Mouse (Mus musculus) thymus, postnatal 25 days (tissue): ENCODE measurements around the gene Mtrr.

Experiments used
- DNase-seq: peaks from one replicate; pipeline ENCODE4 v3.0.0; 2022

The Mtrr gene

DNA sequence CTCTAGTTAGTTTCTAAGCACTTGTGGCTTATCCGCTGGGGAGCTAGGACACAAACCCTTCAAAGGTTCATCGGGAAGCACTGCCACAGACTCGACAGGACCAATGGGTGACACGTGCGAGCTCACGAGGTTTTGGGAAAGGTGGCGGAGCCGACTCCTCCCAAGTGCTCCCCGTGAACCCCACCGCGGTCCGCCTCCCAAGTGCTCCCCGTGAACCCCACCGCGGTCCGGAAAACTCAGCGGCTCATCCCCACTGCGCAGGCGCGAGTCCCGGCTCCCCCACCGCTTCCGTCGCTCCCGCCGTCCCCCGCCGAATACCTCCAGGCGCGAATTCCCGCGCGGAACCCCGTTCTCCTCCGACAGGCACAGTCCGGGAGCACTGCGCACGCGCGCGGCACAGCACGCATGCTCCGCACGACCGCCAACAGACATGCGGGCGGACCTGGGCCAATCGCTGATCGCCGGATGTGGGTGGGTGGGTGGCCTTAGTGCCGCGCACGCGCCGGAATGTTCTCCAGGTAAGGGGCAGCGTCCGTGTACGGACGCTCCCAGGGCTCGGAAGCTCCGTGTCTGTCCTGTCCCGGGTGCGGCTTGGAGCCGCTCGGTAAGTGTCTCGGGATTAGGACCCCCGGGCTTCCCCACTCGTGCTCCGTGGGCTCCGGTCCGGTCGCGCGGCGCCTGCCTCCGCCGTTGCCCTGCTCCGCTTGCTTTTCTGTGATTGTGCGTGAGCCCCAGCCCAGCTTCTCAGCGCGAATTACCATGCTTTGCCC lies at the start of gene Mtrr, which contains the start of gene Fastkd3:
Gene Mtrr, minus strand, starts transcription at position 403 of the 770 bp plus-strand sequence.
Gene Fastkd3, plus strand, starts transcription at position 488 of the 770 bp plus-strand sequence.
- DNase-seq = peak; percentile 95

DNA sequence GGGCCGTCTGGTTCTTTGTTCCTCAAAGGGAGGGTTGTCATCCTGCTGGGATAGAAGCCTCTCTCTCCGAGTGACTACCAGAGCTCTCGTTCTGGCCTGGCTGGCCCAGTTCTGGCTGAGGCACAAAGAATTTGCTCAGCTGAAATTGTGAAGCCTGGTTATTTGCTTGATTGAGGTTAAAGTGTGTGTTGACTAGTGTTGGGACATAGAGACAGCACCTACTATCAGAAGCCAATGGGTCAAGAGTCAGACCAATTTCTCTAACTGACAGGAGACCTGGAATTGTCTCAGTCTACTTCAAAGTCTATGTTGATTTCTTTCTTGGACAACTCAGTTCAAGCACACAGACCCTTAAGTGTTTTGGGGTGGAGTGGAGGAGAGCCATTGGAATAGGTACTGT lies 45.1 kb upstream of the Mtrr start:
- no peak for DNase-seq

DNA sequence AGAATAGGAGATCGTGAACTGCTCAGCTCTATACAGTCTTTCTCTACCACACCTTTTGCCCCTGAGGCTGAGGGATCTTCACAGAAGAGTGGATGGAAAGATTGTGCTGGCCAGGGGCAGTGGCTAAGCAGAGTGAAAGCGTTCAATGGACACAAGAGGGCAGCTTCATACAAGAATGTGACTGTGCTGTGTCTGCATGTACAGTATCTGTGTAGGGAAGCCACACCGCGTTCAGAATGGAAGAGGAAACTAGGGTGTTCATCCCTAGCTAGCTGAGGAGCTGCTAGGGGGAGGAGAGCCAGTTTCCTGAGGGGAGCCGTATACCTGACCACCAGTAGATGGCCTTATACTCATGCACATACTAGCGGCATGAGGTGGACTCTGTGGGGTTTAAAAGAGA lies 40.8 kb upstream of the Mtrr start:
- no peak for DNase-seq

DNA sequence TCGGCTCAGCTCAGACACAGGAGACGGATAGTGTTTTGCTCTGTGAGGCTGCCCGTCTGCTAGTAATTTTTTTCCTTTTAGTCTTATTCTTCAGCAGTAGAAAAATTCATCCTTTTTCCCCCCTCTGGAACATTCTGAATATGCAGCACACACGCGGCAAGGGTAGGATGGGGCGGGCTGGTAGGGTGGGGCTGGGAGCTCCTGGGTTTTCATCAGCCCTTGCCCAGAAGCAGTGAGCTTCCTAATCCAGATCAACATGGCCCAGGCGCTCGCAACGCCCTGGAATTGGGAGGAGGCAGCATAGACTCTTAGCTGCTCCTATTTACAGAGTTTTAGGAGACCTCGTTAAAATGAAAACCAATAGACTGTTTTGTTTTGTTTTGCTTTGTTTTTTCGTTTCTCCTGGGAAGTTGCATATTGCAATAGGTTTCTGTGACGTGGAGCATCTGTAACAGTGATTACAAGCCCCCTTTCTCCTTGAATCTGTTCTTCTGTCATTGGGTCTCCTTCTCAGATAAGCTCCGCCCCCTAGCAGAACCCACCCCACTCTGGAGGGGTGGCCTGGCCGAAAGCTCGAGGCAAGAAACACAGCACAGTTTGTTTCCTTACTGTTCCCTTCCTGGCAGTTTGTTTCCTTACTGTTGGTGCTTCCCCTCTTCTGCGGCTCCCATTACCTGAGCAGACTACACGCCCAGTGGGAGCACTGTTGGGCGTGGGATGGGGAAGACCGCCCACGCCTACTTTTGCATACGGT lies 25.9 kb upstream of the Mtrr start:
- no peak for DNase-seq

DNA sequence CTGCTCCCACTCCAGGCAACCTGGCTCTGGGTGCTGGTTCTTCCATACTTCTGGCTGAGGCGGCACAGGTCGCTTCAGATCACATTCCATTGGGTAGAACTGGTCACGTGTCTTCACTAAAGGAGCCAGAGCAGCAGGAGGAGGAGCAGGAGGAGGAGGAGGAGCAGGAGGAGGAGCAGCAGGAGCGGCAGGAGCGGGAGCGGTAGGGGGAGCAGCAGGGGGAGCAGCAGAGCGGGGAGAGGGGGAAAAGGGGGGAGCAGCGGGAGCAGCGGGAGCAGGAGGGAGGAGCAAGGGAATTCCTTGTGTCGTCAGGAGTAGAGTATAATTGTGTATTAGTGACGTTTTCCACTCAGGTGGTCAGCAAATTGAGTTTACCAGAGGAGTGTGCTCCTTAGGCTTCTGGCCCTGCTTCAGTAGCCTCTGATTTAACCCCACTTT lies 23.8 kb upstream of the Mtrr start:
- no peak for DNase-seq

DNA sequence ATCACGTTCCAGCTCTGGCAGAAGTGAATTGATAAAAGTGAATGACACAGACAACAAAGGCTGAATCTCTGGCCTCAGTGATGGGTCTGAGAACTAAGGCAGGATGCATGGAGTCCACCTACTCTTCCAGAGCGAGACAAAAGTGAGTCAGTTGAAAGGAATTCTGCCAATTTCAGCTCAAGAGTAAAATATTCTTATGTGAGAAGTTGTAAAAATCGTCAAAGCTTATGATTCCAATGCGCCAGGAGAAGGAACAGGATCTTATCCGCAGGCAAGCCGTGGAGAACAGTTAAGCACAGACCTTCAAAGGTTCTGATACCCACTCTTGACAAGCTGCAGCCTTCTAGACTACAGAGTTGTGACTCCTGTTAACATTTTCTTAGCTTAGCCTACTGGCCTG lies 21.1 kb upstream of the Mtrr start:
- DNase-seq = no peak

DNA sequence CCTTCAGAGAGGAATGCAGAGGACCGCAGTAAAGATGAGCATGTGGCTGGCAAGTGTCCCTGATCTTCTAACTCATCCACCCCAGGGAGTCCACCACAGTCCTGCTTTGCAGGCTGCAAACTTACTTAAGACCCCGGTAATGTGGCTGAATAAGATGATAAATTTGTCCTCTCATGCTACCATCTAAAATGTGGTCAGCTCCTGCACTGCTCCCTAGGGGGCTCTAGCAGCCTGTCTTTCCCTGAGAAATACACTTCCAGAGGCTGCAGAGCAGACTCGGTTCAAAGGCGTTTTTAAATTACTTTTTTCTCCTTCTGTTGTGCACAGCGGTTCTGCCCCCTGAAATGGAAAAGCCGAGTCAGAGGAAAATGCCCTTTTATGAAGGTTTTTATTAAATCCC lies 19.2 kb upstream of the Mtrr start:
- DNase-seq = no peak

DNA sequence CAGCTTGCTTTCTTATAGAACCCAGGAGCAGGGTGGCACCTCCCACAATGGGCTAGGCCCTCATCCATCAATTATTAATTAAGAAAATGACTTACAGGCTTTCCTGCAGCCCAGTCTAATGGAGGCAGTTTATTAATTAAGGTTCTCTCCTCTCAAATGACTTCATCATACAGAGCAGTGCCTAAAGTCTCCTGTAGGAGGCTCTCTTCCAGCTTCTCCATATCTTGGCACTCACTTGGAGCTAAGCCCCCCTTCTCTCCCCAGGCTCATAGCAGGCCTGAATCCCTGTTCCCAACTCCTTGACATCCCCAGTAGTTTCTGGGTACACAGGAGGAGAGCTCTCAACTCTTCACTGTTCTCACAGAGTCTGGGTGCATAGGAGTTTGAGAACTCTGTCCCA lies 17.0 kb upstream of the Mtrr start:
- no peak for DNase-seq

DNA sequence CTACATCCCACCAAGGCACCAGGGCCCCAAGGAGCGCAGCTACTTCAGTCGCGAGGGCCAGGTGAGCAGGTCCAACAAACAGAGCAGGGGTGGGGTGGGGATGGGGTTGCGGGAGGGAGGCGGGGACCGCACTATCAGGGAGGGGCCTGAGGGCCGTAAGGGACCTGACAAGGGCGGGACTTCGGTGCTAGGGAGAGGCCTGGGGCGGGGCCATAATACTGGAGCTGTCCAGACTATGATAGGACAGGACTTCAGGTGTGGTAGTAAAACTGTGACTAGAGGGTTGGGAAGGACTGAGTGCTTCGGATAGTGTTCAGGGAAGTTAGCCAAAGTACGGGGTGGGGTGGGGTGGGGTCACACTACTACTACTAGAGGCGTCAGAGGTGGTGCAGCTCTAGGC lies 15.7 kb upstream of the Mtrr start:
- no peak for DNase-seq

DNA sequence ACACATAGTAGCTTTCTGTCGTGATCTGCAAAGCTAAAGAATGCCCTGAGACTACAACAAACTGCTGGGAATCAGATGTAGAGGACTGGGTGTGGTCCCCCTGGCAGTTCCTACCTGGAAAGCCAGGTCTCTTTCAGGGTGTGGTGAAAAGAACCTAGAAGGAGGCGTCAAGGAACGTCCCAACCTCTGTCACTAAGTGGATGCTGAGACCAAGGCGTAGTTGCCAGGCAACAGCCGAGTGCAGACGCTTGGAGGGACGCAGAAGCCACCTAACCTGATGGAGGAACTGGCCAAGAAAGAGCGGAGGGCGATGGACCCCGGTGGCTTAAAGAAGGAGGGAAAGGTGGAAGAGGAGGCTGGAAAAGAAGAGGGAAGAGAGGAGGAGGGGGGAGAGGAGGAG lies 15.2 kb upstream of the Mtrr start, which contains the start of gene 1700001L19Rik:
Gene 1700001L19Rik, plus strand, starts transcription at position 223 of the 400 bp plus-strand sequence.
- DNase-seq = no peak

DNA sequence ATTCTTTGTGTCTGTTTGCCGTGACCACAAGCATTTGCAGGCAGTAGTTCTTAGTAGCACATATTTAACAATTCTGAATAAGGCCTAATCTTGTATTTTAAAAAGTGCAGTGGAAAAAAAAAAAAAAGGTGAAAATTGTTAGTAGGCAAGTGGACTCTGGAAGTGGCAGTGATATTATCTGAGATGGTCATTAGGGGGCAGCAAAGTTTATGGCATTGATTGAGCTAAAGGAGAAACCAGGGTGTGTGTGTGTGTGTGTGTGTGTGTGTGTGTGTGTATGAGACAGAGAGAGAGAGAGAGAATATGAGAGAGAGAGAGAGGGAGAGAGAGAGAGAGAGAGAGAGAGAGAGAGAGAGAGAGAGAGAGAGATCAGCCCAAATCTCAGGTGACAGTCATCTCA lies 11.8 kb upstream of the Mtrr start:
- no peak for DNase-seq

DNA sequence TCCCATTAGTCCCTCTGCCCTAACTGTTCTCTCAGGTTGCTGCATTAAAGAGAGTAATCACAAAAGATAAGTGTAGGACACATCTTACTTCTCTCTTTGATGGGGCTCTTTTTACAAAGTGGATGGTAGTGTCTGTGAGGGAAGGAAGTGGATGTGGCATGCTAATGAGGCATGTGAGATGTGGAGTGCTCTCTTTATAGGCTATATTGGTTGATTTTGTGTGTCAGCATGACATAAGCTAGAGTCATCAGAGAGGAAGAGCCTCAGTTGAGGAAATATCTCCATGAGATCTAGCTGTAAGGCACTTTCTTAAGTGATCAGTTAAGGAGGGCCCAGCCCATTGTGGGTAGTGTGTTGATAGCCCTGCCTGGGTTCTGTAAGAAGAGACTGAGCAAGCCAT lies 6.4 kb upstream of the Mtrr start:
- no peak for DNase-seq

DNA sequence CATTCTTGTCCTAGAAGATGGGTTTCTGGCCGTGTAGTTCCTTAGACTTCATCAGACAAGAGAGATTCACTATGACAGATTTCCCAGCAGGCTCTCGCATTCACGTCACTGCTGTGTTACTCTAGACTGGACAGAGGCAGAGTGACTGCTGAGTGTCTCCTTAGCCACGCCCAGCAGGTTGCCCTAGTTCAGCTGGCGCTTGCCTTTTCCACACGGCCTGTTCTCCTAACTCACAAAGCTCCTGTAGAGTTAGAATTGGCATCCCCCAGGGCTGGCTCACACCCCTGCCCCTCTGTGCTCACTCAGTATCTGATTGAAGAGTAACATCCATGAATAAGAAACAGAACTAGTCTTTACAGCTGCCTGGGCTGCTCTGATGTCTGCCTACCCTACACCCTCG lies 3.5 kb upstream of the Mtrr start:
- DNase-seq = no peak

DNA sequence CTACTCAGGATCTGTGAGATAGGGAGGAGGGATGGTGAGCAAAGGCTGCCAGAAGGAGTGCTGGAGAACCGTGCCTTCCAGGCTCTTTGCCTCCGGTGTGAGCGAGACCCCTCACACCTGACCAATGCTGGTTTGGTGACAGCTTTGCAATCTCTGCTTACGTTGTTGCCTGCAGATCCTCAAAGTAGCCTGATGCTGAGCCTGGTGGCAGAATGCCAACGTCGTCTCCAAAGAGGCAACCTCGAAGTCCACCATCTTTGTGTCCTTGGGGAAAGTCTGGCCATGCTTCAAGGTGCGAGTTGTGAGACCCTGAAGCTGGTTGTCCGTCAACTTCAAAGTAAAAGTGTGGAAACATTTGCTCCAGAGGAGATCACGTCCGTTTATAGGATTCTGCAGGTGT lies 2.0 kb upstream of the Mtrr start:
- DNase-seq = no peak

DNA sequence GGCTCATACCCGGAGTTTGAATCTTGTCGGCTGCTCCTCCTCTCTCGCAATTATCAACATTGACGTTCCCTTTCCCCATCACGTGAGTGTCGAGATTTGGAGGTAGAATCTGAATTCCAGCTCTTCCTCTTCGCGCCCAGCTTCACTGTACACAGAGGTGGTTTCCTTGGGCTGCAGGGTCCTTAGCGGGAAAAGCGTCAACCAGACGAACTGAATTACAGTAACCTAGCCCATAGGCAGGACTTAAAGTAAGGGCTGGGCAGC lies 500 bp upstream of the Mtrr start:
- DNase-seq = no peak

DNA sequence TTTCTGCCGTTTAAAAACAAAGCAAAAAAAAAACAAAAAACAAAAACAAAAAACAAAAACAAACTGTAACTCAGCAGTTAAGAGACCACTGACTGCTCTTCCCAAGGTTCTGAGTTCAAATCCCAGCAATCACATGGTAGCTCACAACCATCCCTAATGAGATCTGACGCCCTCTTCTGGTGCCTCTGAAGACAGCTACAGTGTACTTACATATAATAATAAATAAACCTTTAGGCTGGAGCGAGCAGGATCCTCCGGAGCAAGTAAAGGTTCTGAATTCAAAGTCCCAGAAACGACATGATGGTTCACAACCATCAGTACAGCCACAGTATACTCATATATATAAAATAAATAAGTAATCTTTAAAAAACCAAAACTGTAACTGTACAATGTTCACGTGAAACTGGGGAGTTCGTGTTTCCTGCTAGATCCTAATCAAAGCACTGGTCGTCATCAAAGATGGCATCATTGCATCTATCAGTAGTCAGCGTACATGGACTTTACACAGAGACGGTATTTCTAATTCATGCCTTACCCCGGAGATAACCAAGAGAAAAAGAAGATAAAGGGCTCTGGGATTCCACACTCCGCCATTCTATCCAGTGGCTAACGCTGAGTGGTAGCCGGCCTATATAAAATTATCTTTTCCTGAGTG lies 736 bp downstream of the Mtrr start:
- DNase-seq = no peak

DNA sequence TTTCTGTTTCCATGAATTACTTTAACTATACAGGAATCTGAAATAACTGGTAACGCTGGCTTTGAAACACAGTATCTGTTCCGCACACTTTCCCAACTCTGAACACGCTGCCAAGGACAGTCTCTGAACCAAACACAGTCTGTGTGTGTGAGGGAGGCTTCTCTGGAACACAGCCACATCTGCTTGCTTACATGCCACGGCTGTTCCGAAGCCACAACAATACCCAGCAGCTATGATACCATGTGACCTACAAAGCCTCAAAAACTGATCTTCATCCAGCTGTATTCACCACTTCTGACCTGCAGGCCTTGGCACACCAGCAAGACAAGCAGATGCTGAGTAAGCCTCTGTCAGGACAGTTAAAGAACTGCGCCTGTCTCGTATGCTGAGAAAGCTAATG lies 4.0 kb downstream of the Mtrr start:
- DNase-seq = no peak

DNA sequence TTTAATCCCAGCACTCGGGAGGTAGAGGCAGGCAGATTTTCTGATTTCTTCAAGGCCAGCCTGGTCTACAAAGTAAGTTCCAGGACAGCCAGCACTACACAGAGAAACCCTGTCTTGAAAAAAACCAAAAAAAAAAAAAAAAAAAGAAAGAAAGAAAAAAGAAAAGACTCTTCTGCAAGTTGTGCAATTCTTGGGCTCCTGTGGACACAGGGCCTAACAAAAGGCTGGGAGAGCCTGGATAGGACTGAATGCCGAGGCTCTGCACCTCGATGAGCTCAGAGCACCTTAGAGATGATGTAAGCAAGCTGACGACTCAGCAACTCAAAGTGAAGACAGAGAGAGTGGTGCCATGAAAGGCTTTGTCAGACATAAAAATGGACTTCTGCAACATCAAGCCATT lies 7.6 kb downstream of the Mtrr start:
- DNase-seq = no peak

DNA sequence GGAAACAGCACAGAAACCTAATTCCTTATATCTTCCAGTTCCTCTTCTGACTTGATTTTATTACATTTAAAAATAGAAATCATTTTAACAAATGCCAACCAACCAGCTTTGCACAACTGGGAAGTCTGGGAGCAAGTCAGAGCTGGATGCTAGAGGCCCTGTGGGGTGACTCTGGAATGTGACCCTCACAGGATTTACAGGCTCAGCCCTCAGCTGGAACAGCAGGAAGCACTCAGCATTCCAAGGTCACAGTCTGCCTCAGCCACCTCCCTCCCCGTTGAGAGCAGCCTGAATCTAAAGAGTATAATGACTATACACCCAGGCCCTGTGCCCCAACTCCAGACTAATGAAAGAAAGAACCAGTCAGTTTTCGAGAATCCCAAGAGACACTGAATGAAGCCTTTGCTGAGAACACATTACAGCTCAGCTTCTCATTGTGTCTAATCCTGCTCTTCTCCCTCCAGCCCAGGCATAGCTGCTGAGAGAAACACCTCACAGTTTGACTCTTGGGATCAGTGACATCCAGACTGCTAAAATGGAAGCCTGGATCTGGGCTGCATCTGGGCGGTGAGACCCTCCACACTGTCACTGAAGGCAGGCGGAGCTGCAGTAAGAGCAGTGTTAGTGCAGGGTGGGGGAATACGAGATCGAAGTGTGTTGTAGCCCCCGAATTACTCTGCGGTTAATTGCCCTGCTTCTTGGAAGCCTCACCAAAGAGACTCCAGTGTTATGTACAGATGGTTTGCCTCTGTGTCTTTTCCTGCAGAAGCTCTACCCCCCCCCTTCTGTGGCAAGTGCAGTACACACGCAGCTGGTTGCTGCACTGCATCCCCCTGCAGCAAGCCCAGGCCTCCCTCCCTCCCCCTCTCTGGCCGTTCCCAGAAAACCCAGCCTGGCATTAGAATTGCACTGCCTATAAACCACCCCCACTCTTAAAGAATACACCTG lies 8.7 kb downstream of the Mtrr start:
- DNase-seq = no peak

DNA sequence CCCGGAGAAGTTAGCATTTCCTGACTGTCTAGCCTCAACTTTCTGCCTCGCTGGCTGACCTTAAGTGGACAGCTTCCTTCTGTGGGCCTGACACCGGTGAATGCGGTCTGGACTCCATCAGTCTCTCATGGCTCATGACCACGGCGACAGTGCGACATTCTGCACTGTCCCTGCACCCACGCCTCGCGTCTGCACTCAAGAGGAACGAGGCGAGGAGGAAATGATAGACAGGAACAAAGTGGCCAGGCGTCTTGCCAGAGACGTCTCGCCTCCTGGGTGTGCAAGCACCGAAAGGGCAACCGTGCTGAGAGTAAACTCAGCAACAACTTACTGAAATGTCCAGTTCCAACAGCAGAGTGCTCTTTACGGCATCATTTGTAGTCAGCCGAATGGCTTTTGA lies 9.7 kb downstream of the Mtrr start:
- DNase-seq = no peak

DNA sequence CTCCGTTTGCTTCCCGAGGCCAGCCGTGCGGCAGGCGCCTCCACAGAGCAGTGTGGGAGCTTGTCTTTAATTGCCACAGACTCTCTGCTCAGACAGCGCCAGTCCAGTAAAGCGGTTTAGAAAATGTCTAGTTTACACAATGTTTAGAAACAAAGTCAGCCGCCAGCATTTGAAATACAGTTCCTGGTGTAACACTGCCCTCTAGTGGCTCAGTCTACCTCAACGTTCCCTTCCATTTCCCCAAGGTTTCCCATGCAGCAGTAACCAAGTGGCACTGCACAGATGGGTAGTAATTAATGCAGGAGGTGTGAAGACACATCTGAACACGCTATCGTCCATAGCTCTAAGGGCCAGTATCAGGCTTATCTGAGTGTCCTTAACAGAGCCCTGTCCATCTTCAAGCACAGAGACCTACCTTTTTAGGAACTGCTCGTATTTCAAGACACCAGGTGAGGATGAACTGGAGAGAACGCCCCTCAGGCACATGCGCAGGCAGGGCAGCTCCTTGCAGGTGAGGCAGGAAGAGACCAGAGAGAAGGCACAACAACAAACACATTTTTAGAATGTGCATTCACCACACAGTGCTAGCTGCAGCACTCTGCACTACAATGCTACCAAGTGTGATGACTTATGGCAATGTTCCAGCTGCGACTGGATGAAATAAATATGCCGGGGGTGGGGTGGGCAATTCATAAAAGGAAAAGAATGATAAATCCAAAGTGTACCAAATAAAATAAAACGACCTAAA lies 12.2 kb downstream of the Mtrr start:
- peak; percentile 37 for DNase-seq

DNA sequence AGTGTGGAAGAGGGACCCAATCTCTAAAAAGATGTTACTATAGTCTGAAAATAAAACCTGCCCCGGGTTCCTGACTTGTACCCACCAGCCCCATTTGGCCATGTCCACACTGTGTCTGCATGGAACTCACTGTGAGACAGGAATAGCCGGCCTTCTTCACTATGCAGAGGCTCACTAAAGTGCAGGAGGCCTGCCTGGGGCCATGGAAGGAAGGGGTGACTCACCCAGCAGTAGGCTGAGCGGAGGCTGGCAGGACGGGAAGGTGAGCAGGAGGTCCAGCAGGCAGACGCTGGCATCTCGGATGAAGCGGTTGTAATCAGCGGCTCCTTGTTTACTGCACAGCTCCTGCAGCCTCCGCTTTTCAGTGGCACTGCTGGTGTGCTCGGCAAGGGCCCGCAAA lies 13.4 kb downstream of the Mtrr start:
- DNase-seq = no peak
